Mouse (Mus musculus) retina, embryonic 14.5 days (tissue): ENCODE measurements at regions not wholly inside any gene's neighbourhood (a gene's known extent, or its start where the extent isn't known, plus 50 kb on each side); places are given as distances from the start of the nearest gene placed in this dataset.

ENCODE experiments used
- DNase-seq: peaks from one replicate; pipeline ENCODE4 v3.0.0-alpha.2; 2015; ENCODE audit warnings: low spot score

DNA sequence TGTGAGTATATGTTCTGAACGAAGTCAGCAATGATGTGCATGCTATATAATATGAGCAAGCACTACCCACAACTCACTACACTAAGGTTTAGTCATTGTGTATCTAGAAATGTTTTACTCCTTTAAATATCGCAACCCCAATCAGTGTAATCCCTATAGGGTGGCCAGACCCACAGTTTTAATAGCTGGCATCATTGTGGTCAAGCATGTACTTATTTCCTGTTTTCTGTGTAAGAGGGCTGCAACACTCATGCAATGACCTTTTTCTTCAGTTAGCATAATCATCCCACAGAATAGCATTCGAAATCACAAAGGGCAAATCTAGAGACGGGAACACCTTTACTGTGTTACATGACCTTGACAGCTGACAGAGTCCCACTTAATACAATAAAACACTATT is 333.3 kb downstream of the Insc start:
- DNase-seq = no peak

DNA sequence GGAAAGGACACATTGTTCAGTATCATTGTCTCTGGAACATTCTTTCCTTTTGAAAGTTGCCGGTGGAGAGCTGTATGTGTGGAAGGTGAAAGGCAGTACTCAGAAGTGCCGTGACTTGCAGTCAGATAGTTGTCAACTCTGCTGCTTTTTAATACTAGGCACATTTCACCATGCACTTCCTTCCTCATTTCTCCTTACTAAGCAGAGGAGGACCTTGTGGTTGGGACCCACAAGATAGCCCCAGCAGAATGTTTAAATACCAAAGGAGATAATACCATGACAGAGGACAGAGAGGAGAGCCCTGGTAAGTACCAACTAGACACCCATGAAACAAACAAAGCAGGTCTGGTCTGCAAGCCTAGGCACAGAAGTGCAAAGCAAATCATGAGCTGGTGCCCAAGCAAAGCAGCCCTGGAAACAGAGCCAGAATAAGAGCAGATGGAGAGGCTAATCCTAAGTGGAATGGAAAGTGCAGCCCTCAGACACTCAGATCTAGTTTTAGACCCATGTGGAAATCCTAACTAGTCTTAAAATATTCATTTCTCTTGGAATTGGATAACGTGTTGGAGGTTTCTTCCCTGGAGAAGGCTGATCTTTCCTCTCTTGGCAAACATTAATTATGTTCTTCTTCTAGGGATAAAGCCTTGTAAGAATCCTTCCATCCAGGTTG is 341.4 kb downstream of the Insc start:
- DNase-seq = no peak

DNA sequence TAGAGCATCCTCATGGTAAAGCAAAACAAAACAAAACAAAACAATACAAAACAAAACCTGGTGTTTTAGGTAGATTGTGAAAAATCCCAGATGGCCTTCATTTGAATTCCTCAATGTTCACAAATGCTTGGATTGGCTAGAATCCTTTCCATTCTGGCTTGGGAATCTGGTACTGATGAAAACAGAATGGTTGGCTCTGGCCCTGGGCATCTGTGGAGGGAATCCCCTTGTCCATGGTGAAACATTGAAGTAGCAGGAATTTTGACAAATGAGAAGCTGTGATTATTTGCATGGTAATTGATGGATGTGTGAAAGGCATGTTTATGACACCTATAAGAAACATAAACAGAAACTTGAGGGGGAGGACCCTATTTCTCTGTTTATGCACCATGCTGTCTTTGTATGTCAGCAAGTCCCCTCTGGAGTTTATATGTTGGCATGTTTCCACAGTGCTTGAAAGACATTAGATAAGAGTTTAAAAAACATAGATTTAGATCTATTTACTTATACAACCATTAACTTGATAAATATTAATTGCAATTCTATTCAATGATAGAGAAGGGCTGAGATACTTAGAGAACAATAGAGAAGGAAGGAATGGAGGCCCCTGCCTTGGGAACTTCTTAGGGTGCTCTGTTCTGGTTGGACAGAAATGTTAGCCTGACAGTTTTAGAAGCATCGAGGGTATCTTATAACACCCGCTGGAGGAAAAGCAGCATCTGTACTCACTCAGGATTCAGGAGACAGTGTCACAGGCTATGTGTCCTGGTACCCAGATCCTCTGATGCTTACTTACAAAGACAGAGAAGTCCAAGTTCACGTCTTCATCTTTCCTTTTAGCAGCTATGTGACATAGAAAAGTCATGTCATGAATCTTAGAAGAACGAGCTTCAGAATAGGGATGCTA is 343.3 kb downstream of the Insc start:
- no peak for DNase-seq

DNA sequence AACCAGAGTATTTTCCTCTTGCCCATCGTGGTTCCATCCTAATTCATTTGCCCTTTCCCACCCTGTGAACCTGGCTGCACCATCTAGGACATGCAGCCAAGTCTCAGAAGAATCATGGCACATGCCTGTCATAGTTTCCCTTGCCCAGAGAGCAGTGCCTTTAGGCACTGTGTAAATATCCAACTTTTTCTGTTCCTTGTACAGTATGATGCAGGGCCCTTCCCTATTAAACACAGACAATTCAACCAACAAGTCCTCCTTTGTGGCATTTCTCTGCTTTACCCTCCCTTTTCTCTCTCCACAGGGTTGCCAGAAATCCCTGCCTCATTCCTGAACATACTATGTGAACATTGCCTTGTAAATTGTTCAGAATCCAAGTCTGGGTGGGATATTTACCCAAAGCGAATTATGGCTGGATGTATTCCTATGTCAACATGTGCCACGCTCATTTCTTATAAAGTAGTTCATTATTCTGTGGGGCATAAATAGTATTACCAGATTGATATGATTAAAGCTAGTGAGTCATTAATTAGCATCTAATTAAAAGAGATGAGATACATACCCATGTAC is 349.1 kb downstream of the Insc start:
- DNase-seq = no peak

DNA sequence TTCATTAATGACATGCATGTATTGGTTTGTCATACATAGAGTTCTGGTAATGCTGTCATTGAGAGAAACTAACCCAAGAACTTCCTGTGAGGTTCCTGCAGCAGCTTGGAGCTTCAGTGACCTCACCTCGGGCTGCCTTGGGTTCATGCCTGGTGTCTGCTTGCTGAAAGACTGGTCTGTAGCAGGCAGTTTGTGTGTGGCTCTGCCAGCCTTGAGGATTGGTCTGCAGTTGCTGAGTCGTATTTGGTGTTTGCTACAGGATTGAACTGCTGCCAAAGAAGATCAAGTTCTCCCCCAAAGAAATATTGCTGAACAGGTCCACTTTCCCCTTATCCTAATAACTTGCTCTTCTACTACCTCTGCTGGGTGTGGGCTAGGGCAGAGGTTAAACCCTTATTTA is 362.5 kb downstream of the Insc start:
- no peak for DNase-seq

DNA sequence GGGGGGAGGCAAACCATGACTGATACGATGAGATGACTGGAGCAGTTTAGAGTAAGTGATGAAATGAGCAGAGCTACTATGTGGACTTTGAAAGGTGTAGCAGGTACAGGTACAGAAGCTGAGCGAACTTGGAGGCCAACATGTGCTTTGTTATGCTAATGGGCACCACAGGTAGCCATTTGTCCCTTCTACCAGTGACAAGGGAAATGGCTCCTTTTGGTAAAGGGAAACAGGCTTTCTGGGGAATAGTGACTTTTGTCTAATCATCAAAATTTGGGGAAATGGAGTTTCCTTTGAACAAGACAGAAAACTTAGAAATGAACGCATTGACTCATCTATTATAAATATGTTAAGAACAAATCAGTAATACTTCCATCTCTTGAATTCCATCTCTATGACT is 368.8 kb downstream of the Insc start:
- no peak for DNase-seq

DNA sequence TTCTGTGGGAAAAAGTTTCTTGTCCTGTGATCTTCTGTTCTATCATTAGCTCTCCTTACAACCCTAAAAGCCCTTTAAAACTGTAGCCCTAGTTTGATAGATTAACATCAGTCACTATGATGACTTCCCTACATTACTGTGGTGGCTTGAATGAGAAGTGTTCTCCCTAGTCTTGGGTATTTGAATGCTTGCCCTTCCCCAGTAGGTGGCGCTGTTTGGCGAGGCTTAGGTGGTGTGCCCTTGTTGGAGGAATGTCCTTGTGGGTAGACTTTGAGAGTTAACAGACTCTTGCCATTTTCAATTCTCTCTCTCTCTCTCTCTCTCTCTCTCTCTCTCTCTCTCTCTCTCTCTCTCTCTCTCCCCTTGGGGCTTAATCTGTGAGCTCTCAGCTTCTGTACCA is 379.8 kb downstream of the Insc start:
- DNase-seq = no peak

DNA sequence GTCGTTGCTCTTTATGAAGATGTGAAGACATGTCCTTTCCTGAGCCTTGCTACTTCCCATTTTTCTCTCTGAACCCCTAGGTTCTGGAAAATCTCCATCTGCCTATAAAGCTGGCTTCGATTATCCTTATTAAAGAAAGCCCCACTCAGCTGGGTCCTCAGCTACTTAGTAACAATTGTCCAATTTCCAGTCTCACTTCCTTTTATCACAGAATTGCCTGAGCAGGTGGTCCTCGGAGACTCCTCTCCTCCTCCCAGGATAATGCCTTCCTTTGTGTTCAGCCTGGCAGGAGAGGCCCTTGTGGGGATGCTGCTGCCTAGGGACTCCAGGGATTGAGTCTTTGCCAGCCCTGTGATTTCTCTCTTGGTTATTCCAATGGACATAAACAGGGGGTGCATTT is 385.5 kb downstream of the Insc start:
- DNase-seq = peak; percentile 18

DNA sequence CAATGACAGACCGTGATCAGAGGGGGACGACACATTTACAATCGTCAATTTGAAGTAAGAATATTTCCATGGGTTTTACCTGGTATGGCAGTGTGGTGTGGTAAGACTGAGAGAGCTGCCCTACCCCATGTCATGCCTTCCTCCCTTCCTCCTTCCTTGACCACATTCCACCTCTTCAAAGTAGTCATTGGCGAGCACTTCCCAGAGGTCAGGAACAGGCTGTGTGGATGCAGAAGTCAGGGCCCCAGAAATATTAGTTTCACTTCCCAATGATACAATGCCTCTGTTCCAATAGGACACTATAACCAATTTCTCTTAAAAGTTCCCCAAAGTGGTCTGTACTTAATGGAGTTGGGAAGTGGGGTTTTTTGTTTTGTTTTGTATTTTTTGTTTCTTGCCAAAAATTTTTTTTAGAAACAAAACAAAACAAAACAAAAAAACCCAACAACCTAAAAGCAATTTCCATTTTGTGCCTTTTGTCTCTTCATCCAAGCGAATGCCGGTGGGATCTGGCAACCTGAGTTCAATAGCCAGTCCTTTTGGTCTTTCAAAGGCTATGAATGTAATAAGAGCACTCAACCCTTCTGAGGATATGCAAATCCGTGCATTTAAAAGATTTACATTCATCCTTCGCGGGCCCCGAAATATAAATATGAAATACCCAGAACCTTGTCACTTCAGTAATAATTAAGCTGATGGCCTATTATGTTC is 387.9 kb downstream of the Insc start:
- no peak for DNase-seq

DNA sequence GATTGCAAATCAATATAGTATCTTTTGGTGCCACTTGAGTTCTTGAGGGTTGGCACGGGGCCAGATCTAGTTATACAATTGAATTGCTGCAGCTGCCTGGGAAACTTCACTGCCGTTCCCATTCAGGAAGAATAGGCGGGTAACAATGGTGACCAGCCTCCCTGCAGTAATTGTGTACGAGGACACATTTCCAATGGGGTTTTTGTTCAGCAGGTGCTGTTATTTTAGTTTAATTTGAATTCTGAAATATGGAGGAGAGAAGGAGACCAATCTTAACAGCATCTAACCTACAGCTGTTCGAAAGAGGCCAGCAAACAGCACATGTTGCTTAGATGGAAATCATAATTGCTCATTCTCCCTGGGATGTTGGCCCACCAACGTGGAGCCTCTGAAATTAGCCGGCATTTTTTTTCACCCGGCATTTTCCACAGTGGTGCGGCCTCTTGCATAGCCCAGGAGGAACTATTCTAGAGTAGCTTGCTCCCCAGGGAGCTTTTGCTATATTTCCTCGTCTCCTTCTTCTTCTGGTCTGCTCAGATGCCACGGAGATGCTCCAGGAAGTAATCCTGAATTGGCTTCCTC is 388.6 kb downstream of the Insc start:
- DNase-seq = peak; percentile 81

DNA sequence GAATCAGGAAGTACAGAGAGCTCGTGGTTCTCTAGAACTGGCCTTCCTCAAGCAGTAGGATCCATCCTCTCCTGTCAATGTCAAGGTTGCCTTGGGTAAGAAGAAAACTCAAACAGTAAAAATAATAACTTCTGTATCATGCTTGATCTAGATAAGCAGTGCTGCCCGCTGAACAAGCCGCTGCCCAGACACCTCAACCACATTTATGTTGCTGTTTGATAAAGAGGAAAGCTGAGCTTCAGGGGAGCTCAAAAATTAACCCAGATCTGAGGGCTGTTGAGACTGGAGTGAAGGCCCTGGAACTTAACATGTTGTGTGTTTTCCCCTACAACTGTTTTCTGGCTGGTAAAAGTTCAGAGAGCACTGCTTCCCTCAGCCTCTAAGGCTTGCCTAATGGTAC is 389.1 kb downstream of the Insc start:
- DNase-seq = no peak

DNA sequence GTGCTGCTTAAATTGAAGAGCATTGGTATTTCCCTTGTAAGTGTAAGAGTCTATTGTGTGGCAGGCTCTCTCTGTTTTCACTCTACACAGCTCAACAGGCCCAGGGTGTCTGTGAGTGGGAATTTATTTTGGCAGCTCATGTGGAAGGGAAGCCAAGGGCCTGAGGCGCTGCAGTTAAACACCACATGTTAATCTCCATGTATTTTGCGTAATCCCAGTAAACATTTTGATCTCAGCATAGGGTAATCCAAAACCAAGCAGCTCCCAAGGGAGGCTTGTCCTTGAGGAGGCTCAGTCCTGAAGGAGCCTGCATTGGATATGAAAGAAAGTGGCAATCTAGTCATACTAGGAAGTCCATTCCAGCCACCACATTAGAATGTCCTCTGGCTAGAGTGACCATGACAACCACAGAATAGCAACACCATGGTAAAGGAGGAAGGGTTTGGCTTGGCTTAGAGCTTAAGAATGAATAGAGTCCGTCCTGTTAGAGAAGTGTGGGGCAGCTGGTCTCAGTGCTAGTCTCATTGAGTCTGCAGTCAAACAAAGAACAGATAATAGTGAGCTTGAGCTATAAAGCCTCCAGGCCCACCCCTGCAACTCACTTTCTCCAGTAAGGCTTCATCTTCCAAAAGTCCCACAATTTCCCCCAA is 391.6 kb downstream of the Insc start:
- DNase-seq = no peak

DNA sequence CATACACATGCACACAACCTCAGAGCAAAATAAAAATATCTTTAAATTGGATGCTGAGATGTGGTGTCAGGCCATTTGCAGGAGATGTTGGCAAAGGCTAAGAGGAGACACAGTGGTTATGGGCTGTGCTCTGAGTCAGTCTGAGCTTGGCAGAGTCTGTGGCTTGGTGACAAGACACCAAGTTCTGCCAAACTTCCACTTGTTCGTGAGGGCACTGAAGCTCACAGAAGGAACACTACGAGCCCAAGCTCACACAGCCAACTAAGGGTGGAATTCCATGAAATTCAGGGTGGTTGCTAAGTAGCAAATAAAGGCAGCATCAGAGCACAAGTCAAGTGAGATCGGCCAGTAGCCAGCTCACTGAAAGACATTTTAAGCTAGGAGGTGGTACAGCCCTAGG is 396.8 kb downstream of the Insc start:
- no peak for DNase-seq

DNA sequence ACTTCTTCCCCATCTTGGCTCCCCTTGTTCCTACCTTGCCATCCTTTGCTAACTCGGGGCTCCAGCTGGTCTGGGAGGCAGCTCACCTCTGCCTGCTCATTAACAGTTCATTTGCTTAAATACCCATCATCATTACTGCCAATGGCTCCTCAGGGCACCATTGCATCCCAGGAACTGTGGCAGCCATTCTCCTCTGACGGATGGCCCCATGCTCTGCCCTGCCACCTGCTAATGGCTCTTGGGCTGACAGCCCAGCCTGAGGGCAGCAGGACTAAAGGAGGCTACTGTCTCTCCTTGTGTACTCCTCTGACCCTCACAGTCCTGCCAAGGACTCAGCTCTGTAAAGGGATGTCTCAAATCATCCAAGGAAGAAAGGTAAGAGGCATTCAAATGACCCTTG is 398.7 kb downstream of the Insc start:
- DNase-seq = no peak

DNA sequence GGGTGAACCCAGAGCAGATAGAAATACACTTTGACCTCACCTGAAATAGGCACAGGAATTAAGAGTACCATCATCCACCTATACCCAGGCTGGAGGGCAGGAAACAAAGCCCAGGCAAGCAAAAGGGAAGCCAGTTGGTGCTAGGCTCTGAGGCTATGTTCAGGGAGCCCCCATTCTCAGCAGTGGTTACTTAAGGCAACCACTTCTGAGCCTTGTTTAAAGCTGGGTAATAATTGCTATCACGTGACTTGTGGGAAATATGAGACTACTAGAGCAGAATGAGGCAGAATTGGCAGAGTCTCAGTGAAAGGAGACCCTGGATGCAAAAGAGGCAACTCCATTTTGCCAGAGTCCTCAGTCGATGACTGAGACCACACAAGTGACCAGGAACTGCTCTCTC is 401.5 kb downstream of the Insc start:
- no peak for DNase-seq

DNA sequence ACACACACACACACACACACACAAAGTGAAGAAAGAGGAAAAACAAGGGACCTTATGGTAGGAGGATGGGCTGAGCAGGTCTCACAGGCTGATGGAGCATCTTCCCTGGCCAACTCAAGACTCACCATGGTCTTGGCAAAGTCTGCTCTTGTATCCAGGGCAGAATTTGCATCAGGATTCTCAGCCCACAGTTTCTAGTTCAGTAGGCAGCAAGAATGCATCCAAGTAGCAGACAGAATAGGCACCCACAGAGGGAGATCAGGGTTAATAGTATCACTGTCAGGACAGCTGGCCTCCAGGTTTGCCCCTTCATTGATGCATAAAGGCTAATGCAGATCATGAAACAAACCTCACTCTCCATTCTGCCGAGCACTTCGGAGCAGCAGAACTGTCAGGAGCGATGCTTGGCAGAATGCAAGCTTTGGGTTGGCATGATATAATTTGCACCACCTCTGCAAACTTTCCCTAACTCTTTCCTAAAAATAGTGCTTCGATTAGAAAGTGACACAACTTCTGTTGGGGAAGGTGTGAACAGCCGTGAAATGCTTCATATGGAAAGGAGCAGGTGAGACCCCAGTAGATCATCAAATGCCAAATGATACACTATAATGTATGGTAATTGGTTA is 404.0 kb downstream of the Insc start:
- peak; percentile 61 for DNase-seq

DNA sequence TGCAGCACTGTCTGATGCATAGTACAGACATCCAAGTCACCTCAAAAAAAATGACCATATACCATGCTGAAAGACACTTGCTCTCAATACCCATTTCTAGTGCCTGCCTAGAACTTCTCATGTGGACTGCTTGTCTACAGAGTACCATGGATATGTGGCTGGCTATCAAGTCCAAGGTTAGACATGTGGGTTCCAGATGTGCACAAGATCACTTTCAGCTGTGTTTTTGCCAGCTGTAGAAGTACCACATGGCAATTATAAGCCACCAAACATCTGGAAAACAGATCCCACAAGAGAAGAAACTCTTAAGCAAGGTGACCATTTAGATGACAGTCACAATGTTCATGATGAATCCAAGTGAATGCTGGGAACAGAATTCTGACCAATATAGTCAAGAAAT is 409.8 kb downstream of the Insc start:
- no peak for DNase-seq

DNA sequence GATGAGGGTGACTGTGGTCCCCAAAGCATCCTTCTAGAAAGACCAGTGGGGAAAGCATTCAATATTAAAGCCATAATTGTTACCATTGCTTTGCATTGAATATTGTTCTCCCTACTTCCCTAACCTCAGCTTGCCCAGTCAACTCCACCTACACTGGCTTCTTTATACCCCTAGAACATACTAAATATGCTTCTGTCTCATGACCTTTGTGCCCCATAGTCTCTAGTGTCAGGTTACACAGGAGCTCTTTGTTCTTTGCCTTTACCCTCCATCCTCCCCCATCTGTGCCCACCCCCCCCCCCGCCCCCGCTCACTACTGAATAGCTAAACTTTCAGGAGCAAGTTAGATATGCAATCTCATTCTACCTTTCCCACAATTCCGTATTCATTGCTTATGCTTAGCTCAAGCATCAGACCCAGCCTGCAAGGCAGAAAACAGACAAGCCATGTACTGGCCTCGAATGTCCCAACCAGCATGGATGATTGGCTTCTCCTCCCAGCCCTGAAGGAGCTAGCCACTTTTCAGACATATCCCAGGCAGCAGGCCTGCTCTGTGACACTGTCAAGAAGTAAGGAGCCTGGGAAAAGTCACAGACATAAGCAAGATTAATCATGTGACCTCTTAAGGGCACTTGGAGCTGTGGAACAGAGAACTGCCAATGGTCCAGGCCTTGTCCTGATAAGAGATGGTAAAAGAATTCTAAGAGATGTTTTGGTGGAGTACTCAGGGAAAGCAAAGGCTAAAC is 410.4 kb downstream of the Insc start:
- DNase-seq = no peak

DNA sequence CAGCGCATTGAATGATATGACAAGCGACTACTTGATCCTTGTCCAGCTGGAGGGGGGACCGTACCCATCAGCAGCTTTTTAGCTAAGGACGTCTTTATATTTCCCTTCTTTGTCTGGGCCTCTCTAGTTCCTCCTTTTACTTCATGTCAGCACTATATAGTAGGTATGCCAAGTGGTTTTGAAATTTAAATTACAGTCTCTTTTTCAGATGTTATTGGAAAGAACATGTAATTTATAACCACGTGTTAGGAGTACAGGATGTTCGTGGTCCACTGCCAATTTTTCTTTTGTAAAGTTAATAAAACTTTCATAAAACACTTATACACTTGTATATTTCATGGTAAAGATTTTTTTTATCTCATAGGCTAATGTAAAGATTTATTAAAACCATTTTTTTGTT is 426.5 kb downstream of the Insc start:
- no peak for DNase-seq

DNA sequence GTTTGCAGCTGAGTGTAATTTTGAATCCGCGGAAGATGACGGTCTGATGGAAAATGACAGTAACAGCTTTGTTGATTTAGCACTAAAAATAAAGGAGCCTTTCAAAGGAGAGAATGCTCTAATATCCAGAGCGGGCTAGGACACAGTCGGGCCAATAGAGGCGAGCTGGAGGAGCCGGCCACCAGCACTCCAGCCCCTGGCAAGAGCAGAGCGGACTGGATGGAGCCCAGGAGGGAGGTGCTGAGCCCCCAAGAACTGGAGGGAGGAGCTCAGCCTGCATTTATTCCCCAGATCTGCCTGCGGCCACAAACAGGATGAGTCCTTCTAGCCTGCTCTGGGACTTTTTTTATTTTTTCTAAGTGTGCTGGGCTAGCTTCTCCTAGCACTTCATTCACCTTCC is 426.9 kb downstream of the Insc start:
- DNase-seq = no peak

DNA sequence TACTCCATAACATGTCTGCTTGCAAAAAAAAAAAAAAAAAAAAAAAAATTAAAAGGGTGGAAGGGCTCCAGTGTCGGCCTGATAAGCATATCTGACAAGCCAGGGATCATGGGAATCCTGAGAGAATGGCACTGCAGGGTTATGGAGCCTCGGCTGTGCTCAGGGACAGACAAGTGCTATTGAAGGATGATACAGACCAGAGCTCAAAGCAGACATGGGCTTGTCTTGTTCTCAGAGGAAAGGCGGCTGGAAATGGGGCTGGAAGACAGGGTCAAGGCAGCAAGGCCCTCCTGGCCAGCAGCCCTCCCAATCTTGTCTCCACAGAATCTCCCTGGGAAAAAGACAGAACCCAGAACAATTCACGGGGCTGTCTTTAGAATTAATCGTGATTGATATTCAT is 449.0 kb downstream of the Insc start:
- DNase-seq = no peak
